Mouse (Mus musculus) forebrain, embryonic 14.5 days (tissue): ENCODE measurements around the gene Ghdc. TPM values are rescaled to one million over a fixed set of nuclear protein-coding genes. Genes with fewer than 3 reads are reported as not detected.

Experiments
- ATAC-seq: fragments of 200-750 bp; cut with Nextera tagmentation; 2 replicates; pipeline ENCODE4 v1.8.0; 2017; ENCODE audit warnings: mild to moderate bottlenecking, moderate library complexity
- DNase-seq: peaks from one replicate; pipeline ENCODE4 v3.0.0-alpha.2; 2015; ENCODE audit warnings: low spot score
- H3K27ac ChIP-seq: fragments of 300-500 bp; sonication (generic); 2 replicates; pipeline ENCODE4 v1.5.1; 2014; ENCODE audit warnings: low read depth, mild to moderate bottlenecking, control low read depth, low read length, moderate library complexity
- H3K27me3 ChIP-seq: fragments of 300-500 bp; sonication (generic); replicated peaks from 2 replicates; pipeline ENCODE4 v1.6.1; 2014; ENCODE audit warnings: low read length, control low read depth, mixed read lengths; ENCODE audit not compliant: control insufficient read depth, insufficient read depth
- H3K36me3 ChIP-seq: fragments of 300-500 bp; sonication (generic); 2 replicates; pipeline ENCODE4 v1.6.1; 2014; ENCODE audit warnings: low read length, control low read depth; ENCODE audit not compliant: control insufficient read depth, insufficient read depth
- H3K4me1 ChIP-seq: fragments of 300-500 bp; sonication (generic); 2 replicates; pipeline ENCODE4 v1.6.1; 2014; ENCODE audit warnings: antibody characterized with exemption, low read length, control low read depth; ENCODE audit not compliant: control insufficient read depth, insufficient read depth
- H3K4me2 ChIP-seq: fragments of 300-500 bp; sonication (generic); 2 replicates; pipeline ENCODE4 v1.6.1; 2014; ENCODE audit warnings: mild to moderate bottlenecking, control low read depth, low read length
- H3K4me3 ChIP-seq: fragments of 300-500 bp; sonication (generic); 2 replicates; pipeline ENCODE4 v1.5.1; 2014; ENCODE audit warnings: low read depth, low read length, control low read depth
- H3K9ac ChIP-seq: fragments of 300-500 bp; sonication (generic); 2 replicates; pipeline ENCODE4 v1.6.1; 2014; ENCODE audit warnings: mild to moderate bottlenecking, low read length, control low read depth, moderate library complexity
- H3K9me3 ChIP-seq: fragments of 300-500 bp; sonication (generic); replicated peaks from 2 replicates; pipeline ENCODE4 v1.6.1; 2016; ENCODE audit warnings: low read length, control low read depth, mixed read lengths; ENCODE audit not compliant: control insufficient read depth
- WGBS: fragments of 180-500 bp; shearing (Covaris S2); extraction: QIAGEN DNeasy Blood & Tissue Kit; methylation state at CpG from one replicate; pipeline ENCODE4 v1.1.7; 2014; 5-methylcytosine and 5-hydroxymethylcytosine counted together
- polyA plus RNA-seq: library from polyadenylated mRNA; unstranded; fragments of >200 nt; fragmentation: Nextera tagmentation; extraction: Ambion mirVana; gene quantifications from 2 replicates; pipeline ENCODE4 v1.2.1, GENCODE M21; 2014

Ghdc gene
- polyA plus RNA-seq, 1 experiment from 2014 or later = 0.94 TPM

GRCm38 (mm10) chr11:100757566-100757965, 13.2 kb downstream of the Ghdc start:
- H3K4me3 ChIP-seq = no peak overlapping the region
- ATAC-seq (no peak), DNase-seq (no peak)
- no peaks in the 10 kb centered on the region for H3K9me3 ChIP-seq
- WGBS = 94% methylated on average over 12 of the region's 12 CpGs
- H3K4me1 ChIP-seq = peaks cover 6% of the 10 kb centered on the region; the same call in 1 of the 2 replicates
- H3K27me3 ChIP-seq = peaks cover 10% of the 10 kb centered on the region; the same call in 1 of the 2 replicates
- no peak overlapping the region for H3K4me2 ChIP-seq
- no peak overlapping the region for H3K27ac ChIP-seq
- H3K36me3 ChIP-seq = 0 out of 2 replicates have a peak, but pooled peaks cover 4% of the 10 kb centered on the region
- H3K9ac ChIP-seq = no peak overlapping the region

DNA sequence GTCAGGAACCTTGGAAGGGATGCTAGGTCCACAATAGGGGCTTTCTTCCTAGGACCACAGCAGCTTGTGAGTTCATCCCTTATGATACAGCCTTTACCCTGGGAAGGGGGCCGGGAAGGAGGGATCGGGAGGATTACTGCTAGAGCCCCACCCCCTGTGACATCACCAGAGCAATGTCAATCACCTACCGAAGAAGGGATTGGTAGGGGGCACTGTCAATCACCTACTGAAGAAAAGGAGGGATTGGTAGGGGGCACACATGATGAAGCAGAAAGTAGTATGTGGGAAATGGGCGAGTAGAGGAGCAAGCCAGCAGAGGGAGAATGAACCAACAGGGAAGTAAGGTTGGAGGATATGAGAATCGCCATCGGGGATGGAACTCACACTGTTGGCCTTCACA, 14.3 kb downstream of the Ghdc start:
- Histone ChIP-seq H3K4me2 (no peak overlapping the region), H3K27me3 (peaks cover 10% of the 10 kb centered on the region; the same call in 1 of the 2 replicates), H3K27ac (no peak overlapping the region), H3K9ac (no peak overlapping the region), H3K4me1 (peaks cover 6% of the 10 kb centered on the region; the same call in 1 of the 2 replicates), H3K36me3 (0 out of 2 replicates have a peak, but pooled peaks cover 6% of the 10 kb centered on the region), H3K4me3 (no peak overlapping the region), H3K9me3 (no peaks in the 10 kb centered on the region)
- no peak for ATAC-seq
- no peak for DNase-seq
- WGBS = 59% methylated on average over 6 of the region's 6 CpGs

GRCm38 (mm10) chr11:100754693-100755057, 16.1 kb downstream of the Ghdc start:
- Histone ChIP-seq H3K4me3 (no peak overlapping the region), H3K4me2 (no peak overlapping the region), H3K27ac (no peak overlapping the region), H3K9me3 (no peaks in the 10 kb centered on the region), H3K27me3 (peaks cover 7% of the 10 kb centered on the region; the same call in 1 of the 2 replicates), H3K4me1 (peaks cover 5% of the 10 kb centered on the region; the same call in 1 of the 2 replicates), H3K36me3 (0 out of 2 replicates have a peak, but pooled peaks cover 6% of the 10 kb centered on the region), H3K9ac (no peak overlapping the region)
- 91% methylated on average over 3 of the region's 3 CpGs for WGBS
- ATAC-seq (no peak), DNase-seq (no peak)

DNA sequence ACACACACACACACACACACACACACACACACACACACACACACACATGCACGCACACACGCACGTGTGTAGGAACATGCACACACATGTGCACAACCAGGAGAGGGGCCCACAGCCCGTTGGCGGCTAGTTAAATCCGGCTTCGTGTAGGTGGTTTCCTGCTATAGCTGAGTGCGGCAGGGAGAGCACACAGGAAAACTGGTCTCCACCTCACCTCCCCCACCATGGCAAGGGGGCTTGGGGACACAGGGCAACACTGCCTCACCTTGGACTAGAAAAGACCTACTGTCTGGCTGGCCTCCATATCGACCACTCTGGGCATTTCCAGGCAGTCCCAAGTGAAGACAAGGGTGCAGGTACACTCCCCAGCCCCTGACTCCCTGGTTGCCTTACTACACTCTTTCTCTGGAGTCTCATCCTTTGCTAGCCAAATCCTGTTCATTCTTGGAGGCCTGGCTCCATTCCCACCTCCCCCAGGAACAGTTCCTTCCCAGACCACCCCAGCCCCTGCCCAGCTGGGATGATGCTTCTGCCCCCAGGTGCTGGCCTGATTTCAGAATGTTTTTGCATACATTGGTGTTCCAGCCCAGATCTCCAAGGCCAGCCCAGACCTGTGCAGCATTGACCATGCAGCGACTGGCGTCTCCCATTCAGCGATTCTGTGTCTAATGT, 16.6 kb downstream of the Ghdc start:
- H3K36me3 ChIP-seq = 0 out of 2 replicates have a peak, but pooled peaks cover 6% of the 10 kb centered on the region
- H3K9me3 ChIP-seq = no peaks in the 10 kb centered on the region
- no peak overlapping the region for H3K9ac ChIP-seq
- no peak overlapping the region for H3K4me3 ChIP-seq
- no peak overlapping the region for H3K4me2 ChIP-seq
- no peak for DNase-seq
- ATAC-seq = no peak
- 85% methylated on average over 12 of the region's 12 CpGs for WGBS
- H3K27ac ChIP-seq = no peak overlapping the region
- no peaks in the 10 kb centered on the region for H3K4me1 ChIP-seq
- 0 out of 2 replicates have a peak, but pooled peaks cover 4% of the 10 kb centered on the region for H3K27me3 ChIP-seq

GRCm38 (mm10) chr11:100752294-100752693, 18.5 kb downstream of the Ghdc start:
- Histone ChIP-seq H3K9me3 (no peaks in the 10 kb centered on the region), H3K4me1 (no peaks in the 10 kb centered on the region), H3K27ac (no peak overlapping the region), H3K9ac (no peak overlapping the region), H3K4me3 (no peak overlapping the region), H3K36me3 (0 out of 2 replicates have a peak, but pooled peaks cover 6% of the 10 kb centered on the region), H3K27me3 (no peaks in the 10 kb centered on the region), H3K4me2 (no peak overlapping the region)
- DNase-seq (no peak), ATAC-seq (no peak)
- 47% methylated on average over 10 of the region's 10 CpGs for WGBS

DNA sequence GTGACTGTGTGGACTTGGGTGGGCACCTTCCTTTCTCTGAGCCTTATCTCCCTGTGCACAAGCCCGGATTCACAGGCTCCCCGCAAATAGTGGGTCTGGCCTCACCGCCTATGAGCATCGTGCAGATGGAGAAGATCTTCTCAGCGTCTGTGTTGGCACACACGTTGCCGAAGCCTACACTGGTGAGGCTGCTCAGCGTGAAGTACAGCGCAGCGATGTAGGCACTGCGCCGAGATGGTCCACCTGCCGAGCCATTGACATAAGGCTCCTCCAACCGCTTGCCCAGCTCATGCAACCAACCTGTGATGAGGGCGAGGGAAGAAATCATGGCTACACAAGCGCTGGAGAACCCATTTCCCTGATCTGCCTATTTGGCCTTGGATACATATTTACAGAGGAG, 20.6 kb downstream of the Ghdc start:
- Histone ChIP-seq H3K9me3 (no peaks in the 10 kb centered on the region), H3K36me3 (0 out of 2 replicates have a peak, but pooled peaks cover 6% of the 10 kb centered on the region), H3K27me3 (no peaks in the 10 kb centered on the region), H3K9ac (no peak overlapping the region), H3K4me2 (no peak overlapping the region), H3K4me1 (no peaks in the 10 kb centered on the region), H3K27ac (no peak overlapping the region), H3K4me3 (no peak overlapping the region)
- DNase-seq (no peak), ATAC-seq (no peak)
- WGBS = 92% methylated on average over 16 of the region's 16 CpGs

DNA sequence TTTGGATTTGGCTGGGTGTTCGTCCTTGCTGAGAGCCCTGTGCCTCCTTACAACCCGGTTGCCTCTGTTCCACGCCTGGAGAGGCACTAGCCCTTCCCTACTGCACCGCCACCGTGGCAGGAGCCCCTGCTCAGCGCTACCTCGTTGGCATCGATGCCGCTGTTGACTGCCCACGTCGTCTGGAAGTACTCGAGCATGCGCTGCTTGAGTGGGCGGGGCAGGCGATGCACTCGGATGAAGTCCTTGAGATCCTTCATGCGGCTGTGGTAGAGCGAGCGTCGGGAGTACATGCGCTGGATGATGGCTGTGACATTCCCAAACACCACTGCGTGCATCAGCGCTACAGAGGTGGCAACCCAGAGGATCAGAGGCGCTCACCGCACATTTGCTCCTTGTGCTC, 21.3 kb downstream of the Ghdc start:
- no peaks in the 10 kb centered on the region for H3K9me3 ChIP-seq
- no peak overlapping the region for H3K27ac ChIP-seq
- H3K4me2 ChIP-seq = no peak overlapping the region
- 0 out of 2 replicates have a peak, but pooled peaks cover 2% of the 10 kb centered on the region for H3K36me3 ChIP-seq
- DNase-seq (no peak), ATAC-seq (no peak)
- H3K4me1 ChIP-seq = no peaks in the 10 kb centered on the region
- 61% methylated on average over 25 of the region's 25 CpGs for WGBS
- no peak overlapping the region for H3K9ac ChIP-seq
- H3K27me3 ChIP-seq = no peaks in the 10 kb centered on the region
- no peak overlapping the region for H3K4me3 ChIP-seq

GRCm38 (mm10) chr11:100748620-100749019, 22.1 kb downstream of the Ghdc start:
- Histone ChIP-seq H3K4me1 (no peaks in the 10 kb centered on the region), H3K4me2 (no peak overlapping the region), H3K27me3 (no peaks in the 10 kb centered on the region), H3K27ac (no peak overlapping the region), H3K9ac (no peak overlapping the region), H3K9me3 (no peaks in the 10 kb centered on the region), H3K36me3 (0 out of 2 replicates have a peak, but pooled peaks cover 2% of the 10 kb centered on the region), H3K4me3 (no peak overlapping the region)
- DNase-seq (no peak), ATAC-seq (no peak)
- 82% methylated on average over 4 of the region's 4 CpGs for WGBS

- 72% methylated on average over 5 of the region's 5 CpGs for WGBS
These were observed 23.6 kb downstream of the Ghdc start for GRCm38 (mm10) chr11:100747114-100747513.

More at GRCm38 (mm10) chr11:100747114-100747513, 23.6 kb downstream of the Ghdc start:
- H3K27me3 ChIP-seq = no peaks in the 10 kb centered on the region
- no peak overlapping the region for H3K27ac ChIP-seq
- H3K36me3 ChIP-seq = 0 out of 2 replicates have a peak, but pooled peaks cover 2% of the 10 kb centered on the region
- no peak overlapping the region for H3K4me3 ChIP-seq
- H3K9me3 ChIP-seq = no peaks in the 10 kb centered on the region
- DNase-seq (no peak), ATAC-seq (no peak)
- no peaks in the 10 kb centered on the region for H3K4me1 ChIP-seq
- H3K4me2 ChIP-seq = no peak overlapping the region
- no peak overlapping the region for H3K9ac ChIP-seq
